Mouse (Mus musculus): Measurements from ENCODE around the gene Cfap70.

Cfap70 gene

GRCm38 (mm10) chr14:20451765-20452331 is at the start of gene Cfap70:
Cfap70 (minus strand) TSS chr14:20452226.
- DNase-seq (ENCODE audit: low read depth in 1 of 2, low spot score in 2 of 2) = no peak

GRCm38 (mm10) chr14:20499982-20500381 is 48.0 kb upstream of the Cfap70 start:
- no peak for DNase-seq (ENCODE audit: low read depth in 1 of 2, low spot score in 2 of 2)

GRCm38 (mm10) chr14:20496603-20497002 is 44.6 kb upstream of the Cfap70 start, which contains the start of gene Mss51:
Mss51 (minus strand) TSS chr14:20496901.
- no peak for DNase-seq (ENCODE audit: low read depth in 1 of 2, low spot score in 2 of 2)

- no peak for DNase-seq (ENCODE audit: low read depth in 1 of 2, low spot score in 2 of 2)
Measured at GRCm38 (mm10) chr14:20486031-20486430, 34.0 kb upstream of the Cfap70 start.

GRCm38 (mm10) chr14:20482051-20482751 is 30.2 kb upstream of the Cfap70 start:
- DNase-seq (ENCODE audit: low read depth in 1 of 2, low spot score in 2 of 2) = no peak

- DNase-seq (ENCODE audit: low read depth in 1 of 2, low spot score in 2 of 2) = no peak
Measured at GRCm38 (mm10) chr14:20481211-20481610, 29.2 kb upstream of the Cfap70 start.

- DNase-seq (ENCODE audit: low read depth in 1 of 2, low spot score in 2 of 2) = no peak
Measured at GRCm38 (mm10) chr14:20480195-20480579, 28.2 kb upstream of the Cfap70 start.

- peak in 1 of 2 experiments; percentile 7 for DNase-seq (ENCODE audit: low read depth in 1 of 2, low spot score in 2 of 2)
Measured at GRCm38 (mm10) chr14:20479291-20480194, 27.5 kb upstream of the Cfap70 start, which contains the start of gene Anxa7. Anxa7 (minus strand) TSS chr14:20480133.

GRCm38 (mm10) chr14:20478801-20479200 is 26.8 kb upstream of the Cfap70 start:
- DNase-seq (ENCODE audit: low read depth in 1 of 2, low spot score in 2 of 2) = peak; percentile 20 to 41

GRCm38 (mm10) chr14:20478385-20478784 is 26.4 kb upstream of the Cfap70 start:
- DNase-seq (ENCODE audit: low read depth in 1 of 2, low spot score in 2 of 2) = no peak

GRCm38 (mm10) chr14:20477261-20478025 is 25.4 kb upstream of the Cfap70 start:
- DNase-seq (ENCODE audit: low read depth in 1 of 2, low spot score in 2 of 2) = no peak

GRCm38 (mm10) chr14:20460216-20460615 is 8.2 kb upstream of the Cfap70 start:
- DNase-seq (ENCODE audit: low read depth in 1 of 2, low spot score in 2 of 2) = no peak

- no peak for DNase-seq (ENCODE audit: low read depth in 1 of 2, low spot score in 2 of 2)
Measured at GRCm38 (mm10) chr14:20458378-20458777, 6.4 kb upstream of the Cfap70 start.

GRCm38 (mm10) chr14:20452929-20453328 is 903 bp upstream of the Cfap70 start:
- DNase-seq (ENCODE audit: low read depth in 1 of 2, low spot score in 2 of 2) = no peak

- no peak for DNase-seq (ENCODE audit: low read depth in 1 of 2, low spot score in 2 of 2)
Measured at GRCm38 (mm10) chr14:20451302-20451701, 724 bp downstream of the Cfap70 start.

GRCm38 (mm10) chr14:20447209-20447608 is 4.8 kb downstream of the Cfap70 start:
- no peak for DNase-seq (ENCODE audit: low read depth in 1 of 2, low spot score in 2 of 2)

- no peak for DNase-seq (ENCODE audit: low read depth in 1 of 2, low spot score in 2 of 2)
Measured at GRCm38 (mm10) chr14:20442252-20442651, 9.8 kb downstream of the Cfap70 start.

- no peak for DNase-seq (ENCODE audit: low read depth in 1 of 2, low spot score in 2 of 2)
Measured at GRCm38 (mm10) chr14:20436976-20437375, 15.1 kb downstream of the Cfap70 start.

- DNase-seq (ENCODE audit: low read depth in 1 of 2, low spot score in 2 of 2) = no peak
Measured at GRCm38 (mm10) chr14:20432420-20432819, 19.6 kb downstream of the Cfap70 start.

- DNase-seq (ENCODE audit: low read depth in 1 of 2, low spot score in 2 of 2) = no peak
Measured at GRCm38 (mm10) chr14:20431726-20432125, 20.3 kb downstream of the Cfap70 start.

GRCm38 (mm10) chr14:20429833-20430232 is 22.2 kb downstream of the Cfap70 start:
- no peak for DNase-seq (ENCODE audit: low read depth in 1 of 2, low spot score in 2 of 2)
